Mouse (Mus musculus): Measurements from ENCODE around the gene Steap4. TPM values are rescaled to one million over a fixed set of nuclear protein-coding genes. Genes with fewer than 3 reads are reported as not detected.
"Not testable (repeated sequence)": the region's sequence is repeated elsewhere in the genome, so short reads cannot be mapped to it uniquely, and the experiment has no call there.

Gene Steap4
- total RNA-seq (2021): under 1 TPM; 0.25 to 0.51 TPM

DNA sequence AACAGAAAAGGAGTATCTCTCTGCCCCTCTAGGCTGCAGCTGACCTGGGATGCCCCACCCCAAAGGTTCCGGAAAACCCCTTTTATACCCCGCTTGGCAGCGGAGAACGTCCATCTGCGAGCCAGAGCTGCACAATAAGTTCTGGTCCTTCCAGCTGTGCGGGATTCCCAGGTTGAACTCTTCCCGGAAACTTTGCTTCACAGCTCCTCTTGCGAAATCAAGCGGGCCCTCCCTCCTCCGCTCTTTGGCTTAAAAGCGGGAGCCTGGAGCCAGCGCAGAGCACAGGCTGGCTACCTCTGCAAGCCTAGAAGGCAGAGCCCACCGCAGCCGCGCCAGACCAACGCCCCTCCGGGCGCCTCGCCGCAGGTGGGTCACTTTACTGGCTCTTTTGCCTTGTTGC is at the start of gene Steap4:
Steap4 (plus strand) TSS at position 282 of the 400 bp plus-strand sequence.
- no peak for DNase-seq

DNA sequence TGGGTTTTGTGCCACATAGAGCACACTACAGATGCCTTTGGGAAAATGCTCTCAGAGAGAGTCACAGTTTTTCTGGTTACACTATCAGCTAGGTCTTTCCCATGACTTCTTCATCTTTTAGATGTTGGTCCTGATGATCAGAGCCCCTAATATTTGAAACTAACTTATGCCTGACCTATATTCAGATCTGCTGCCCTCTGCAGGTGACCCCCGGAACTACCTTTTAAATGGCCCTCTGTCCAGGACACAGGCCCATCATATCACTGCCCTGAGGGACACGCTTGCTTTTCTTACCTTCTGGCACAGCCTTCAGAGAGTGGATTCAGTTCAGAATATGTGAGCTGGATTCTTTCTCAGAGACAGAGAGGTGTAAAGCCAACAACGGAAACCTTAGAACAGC is 48.3 kb upstream of the Steap4 start:
- DNase-seq: no peak

GRCm38 (mm10) chr5:7917501-7918295 is 42.6 kb upstream of the Steap4 start:
- DNase-seq: peak; percentile 5 to 35

DNA sequence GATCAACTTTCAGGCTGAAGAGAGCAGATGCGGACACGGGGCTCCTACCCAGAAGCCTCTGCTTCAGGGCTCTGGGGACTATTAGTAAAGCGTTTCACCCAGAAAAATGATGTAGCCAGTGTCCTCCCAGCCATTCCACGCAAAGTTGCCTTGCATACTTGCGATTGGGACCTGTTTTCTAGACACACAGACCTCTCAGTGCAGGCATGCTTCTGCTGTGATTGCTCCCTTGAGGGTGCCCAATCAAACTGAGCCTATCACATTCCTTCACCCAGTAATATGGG is 42.0 kb upstream of the Steap4 start:
- no peak for DNase-seq

DNA sequence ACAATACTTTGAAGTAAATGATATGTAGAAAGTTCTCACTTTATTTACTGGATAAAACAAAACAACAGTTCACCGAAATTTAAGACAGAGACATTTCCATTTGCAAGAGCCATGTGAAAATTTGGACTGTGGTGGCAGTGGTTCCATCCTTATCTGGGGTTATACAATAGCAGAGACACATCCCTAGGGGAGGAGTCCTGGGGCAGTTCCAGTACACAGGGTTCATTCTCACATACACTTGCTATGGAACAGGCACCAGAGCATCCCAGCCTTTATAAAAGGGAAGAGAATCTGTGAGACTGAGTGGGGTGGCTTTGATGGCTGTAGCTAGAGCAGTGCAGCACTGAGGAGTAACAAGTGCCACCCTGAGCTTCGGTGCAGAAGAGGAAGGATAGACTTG is 40.6 kb upstream of the Steap4 start:
- DNase-seq: no peak

DNA sequence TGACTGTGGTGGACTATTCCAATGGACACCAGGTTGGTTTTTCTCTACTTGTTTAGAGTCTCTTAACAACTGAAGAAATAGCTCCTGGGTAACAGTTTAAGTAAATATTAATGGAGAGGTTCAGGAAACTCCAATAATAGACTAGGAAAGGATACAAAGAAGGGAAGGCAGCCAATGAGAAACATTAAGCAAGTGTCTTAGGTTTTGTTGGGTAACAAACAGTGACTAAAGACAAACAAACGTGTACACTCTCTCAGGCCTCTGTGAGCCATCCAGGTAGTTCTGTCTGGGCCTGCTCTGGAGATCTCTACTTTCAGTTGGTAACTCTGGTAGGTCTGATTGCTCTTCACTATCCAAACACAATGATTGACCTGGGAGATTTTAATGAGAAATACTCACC is 37.5 kb upstream of the Steap4 start:
- no peak for DNase-seq

DNA sequence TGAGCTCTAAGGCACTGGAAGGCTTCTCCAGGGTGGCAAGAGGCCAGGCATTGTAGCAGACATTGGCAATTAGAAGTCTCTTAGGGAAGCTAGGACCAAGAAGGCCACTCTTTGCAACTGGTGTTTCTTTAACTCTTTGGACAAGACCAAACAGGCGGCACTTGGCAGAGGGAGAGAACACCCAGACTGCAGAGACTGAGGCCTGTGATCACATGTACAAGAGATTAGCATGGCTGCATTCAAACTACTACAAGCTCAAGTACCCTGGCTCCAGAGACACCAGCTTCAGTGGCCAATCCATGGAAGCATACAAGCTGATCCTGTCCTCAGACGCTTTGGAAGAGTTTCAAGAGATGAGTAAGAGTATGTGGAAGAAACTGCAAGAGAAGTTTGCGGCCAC is 36.6 kb upstream of the Steap4 start:
- no peak for DNase-seq

DNA sequence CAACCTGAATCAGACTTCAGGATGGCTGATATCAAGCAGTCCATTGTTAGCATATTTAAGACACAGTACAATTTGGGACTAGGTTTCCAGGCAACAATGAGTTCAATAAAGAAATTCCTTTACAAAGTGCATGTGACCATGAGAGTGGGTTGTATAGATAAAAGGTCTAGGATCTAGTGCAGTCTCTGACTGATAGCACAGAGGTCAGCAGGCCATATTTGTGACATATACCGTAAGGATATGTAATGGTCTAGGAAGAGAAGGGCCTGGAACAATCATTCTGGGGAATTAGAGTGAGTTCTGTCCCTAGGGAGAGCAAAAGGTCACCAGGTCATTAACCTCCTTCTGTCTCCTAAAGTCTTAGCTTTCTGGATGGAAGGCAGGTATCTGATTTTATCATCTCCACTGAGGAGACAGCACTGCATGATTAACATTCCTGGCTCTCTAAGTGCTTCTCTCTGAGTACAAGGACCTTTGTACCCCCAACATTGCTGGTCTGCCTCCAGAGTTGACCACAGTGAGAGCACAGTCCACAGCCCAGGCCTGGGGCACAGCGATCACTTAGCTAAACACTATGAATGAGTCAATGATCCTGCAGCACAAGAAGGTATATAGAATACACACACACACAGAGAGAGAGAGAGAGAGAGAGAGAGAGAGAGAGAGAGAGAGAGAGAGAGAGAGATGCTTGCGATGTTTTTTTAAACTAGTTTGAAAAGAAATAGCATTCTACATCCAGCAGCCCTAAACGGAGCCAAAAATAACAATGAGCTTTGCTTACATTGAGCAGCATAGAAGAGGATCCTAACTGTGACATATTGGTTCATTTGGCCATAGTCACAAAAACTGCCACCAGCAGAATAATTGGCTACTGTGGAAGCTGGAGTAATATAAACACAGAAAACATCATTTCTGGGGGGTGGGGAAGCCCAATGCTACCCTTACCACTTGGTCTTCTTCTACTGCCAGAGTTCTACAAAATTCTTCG is 27.7 kb upstream of the Steap4 start:
- DNase-seq: no peak

DNA sequence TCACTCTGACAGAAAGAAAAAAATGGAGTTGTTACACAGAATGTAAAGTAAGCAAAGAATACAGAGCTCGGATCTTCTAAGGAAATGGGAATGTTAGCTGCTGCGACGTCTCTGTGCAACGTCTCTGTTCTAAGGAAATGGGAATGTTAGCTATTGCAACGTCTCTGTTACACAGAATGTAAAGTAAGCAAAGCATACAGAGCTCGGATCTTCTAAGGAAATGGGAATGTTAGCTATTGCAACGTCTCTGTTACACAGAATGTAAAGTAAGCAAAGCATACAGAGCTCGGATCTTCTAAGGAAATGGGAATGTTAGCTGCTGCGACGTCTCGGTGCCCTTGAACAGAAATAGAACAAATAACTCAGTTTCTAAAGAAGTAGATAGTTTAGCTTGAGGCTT is 26.8 kb upstream of the Steap4 start:
- DNase-seq: not testable (repeated sequence)

GRCm38 (mm10) chr5:7933933-7934675 is 26.2 kb upstream of the Steap4 start:
- DNase-seq: no peak

DNA sequence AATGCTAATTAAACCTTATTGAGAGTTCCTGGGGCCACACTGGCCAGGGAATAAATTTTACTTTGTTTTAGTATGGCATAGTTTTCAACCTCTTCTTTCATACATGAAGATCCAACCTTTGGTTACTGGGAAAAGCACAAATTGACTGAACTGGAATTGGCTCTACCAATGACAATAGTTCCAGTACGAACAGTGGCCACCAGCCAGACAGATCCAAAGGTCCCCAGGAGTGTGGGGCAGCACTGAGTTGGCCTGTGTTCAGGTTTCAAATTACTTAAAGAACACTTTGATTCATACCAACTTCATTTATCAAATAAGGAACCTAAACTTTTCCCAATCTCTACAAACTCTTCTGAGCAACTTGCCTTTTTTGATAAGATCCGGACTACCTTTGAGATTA is 5.4 kb upstream of the Steap4 start:
- no peak for DNase-seq

DNA sequence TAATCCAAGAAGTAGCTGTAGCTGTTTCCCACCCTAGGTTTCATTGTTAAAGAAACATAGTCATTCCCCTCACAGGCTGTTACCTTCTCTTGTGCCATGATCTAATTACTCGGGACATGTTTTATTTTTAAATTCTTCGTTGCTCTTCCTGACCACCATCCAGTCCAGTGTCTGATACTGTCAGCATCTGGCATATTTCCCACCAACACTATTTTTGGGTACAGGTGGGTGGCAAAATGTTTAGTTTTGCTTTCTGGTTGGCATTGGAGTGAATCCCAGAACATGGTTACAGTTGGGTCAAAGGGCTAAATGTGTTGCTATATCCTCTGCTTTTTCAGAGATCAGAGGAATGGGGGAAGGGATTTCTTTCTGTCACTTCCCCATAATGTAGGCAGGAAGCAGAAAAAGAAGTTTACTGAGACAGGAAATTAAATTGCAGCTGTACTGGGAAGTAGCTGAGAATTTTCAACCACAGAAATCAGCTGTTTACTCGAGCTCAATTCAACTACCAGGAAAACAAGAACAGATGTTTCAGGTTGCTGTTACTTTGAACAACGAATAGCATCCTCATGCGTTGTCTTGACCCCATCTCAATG is 4.8 kb upstream of the Steap4 start:
- no peak for DNase-seq

DNA sequence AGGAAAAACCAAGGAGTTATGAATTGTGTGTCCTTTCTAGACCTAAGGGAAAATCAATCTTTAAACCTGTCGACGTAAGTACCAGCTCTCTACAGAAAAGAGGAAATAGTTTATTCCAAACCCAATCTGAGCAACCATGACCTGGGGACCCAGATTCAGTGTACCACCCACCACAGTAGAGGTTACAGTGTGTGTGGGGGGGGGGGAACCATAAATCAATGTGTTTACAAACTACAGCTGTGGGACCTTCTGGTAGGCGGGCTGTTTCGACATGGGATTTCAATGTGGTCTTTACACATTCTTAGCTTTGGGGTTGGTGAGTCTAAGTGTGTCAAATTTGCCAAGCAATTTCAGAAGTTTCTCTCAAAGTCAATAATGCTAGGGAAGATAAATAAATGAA is 2.2 kb upstream of the Steap4 start:
- DNase-seq: no peak

- no peak for DNase-seq
Observed at GRCm38 (mm10) chr5:7959286-7959685, 971 bp upstream of the Steap4 start.

GRCm38 (mm10) chr5:7961113-7961512 is 856 bp downstream of the Steap4 start:
- no peak for DNase-seq

DNA sequence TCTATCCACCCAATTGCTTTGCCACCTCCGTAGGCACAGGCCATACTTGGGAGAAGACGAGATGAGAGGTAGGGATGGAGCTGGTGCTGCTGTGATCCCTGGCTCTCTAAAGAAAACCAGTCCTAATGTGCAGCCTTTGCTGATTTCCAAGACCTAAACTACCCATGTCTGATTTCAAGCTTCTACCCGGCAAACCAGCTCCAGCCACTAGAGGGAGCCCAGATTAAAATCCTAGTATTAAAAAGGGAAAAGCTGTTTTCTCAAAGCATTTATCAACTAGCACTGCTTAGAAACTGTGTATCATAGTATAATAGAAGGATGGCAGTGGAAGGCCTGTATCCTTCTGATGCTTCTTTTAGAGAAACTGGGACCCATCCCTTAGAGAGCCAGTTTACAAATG is 5.0 kb downstream of the Steap4 start:
- DNase-seq: peak; percentile 37 to 42

GRCm38 (mm10) chr5:7968152-7968551 is 7.9 kb downstream of the Steap4 start:
- DNase-seq: no peak

DNA sequence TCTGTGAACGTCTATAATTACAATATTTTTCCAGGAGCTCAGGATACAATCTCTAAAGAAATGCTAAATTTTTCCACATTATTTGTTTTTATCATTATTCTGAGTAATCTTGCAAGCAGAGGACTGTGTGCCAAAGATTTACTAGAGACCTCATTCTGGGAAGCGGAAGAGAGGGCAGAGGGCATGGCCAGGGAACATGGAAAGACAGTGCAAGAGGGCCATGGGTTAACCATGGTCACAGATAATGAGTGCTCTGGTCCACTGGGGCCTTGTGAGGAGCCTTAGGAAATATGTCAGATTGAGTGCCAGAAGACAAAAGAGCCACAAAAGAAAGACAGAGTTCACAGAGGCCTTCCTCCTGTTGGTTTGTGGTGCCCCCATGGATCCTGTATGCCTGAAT is 12.0 kb downstream of the Steap4 start:
- DNase-seq: no peak

DNA sequence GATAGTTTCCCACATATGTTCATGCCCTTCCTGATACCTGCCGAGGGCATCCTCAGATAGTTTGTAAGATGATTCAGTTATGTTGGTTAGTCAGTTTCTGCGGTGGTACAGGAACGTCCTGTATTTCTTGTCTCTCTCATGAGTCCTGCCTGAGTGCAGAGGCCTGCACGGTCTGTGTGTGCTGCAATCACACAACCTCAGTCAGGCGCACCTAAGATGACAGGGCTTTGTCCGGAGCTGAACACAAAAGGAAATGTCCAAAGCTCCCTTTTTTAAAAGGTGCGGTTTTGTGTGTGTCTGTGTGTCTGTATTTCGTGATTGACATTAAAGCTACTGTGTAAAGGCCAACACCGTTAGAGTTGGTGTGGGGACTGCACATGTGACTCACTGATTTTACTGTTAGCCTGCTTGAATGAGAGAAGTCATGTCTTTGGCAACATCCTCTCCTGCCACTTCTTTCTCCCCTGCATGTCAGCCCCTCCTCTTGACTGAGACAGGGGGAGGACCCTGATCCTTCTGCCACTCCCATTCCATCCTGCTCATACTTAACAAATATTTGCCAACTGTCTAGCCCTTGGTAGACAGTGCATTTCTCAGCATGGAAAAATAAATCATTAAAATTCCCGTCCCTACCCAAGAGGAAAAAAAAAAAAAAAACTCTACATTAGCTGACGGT is 14.4 kb downstream of the Steap4 start:
- DNase-seq: no peak

GRCm38 (mm10) chr5:7980586-7980985 is 20.3 kb downstream of the Steap4 start:
- DNase-seq: no peak

GRCm38 (mm10) chr5:7987962-7988361 is 27.7 kb downstream of the Steap4 start:
- no peak for DNase-seq

DNA sequence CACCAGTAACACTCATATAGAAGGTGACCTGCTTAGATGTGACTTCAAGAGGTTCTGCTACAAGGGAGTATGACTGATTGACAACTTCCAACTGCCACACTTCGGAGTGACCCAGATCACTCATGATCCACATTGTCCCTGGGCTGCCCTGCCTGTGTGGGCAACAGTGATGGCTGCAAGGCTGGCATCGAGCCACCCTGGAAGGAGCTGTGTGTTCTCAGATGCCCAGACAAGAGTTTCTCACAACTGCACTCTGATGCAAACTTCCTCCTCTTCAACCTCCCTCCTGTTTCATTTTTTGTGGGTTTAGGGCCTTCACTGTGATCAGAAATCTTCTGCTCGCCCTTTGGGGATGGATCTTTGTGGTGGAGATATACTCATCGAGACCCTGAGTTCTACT is 28.2 kb downstream of the Steap4 start:
- no peak for DNase-seq
